Mouse (Mus musculus) liver, embryonic 14.5 days (tissue): ENCODE measurements around the gene Pias4. TPM values are rescaled to one million over a fixed set of nuclear protein-coding genes. Genes with fewer than 3 reads are reported as not detected.
"Not testable (repeated sequence)": the region's sequence is repeated elsewhere in the genome, so short reads cannot be mapped to it uniquely, and the experiment has no call there.

Source experiments
- ATAC-seq: fragments of 200-750 bp; cut with Nextera tagmentation; 2 replicates; pipeline ENCODE4 v1.8.0; 2017; ENCODE audit warnings: moderate number of reproducible peaks, mild to moderate bottlenecking, moderate library complexity; ENCODE audit not compliant: insufficient read depth
- DNase-seq, 3 experiments: peaks; one replicate each; pipeline ENCODE4 v3.0.0-alpha.2; 2012 to 2013; ENCODE audit warnings: low read depth in 3 of 3, low spot score in 3 of 3
- H3K27ac ChIP-seq: fragments of 300-500 bp; sonication (generic); 2 replicates; pipeline ENCODE4 v1.5.1; 2014; ENCODE audit warnings: moderate library complexity, mild to moderate bottlenecking, control low read depth, inconsistent platforms
- H3K27me3 ChIP-seq: fragments of 300-500 bp; sonication (generic); 2 replicates; pipeline ENCODE4 v1.6.1; 2014; ENCODE audit warnings: mild to moderate bottlenecking, low read length, moderate library complexity; ENCODE audit not compliant: control insufficient read depth, insufficient read depth
- H3K36me3 ChIP-seq: fragments of 300-500 bp; sonication (generic); replicated peaks from 2 replicates; pipeline ENCODE4 v1.6.1; 2014; ENCODE audit warnings: low read depth; ENCODE audit not compliant: control insufficient read depth, insufficient read depth
- H3K4me1 ChIP-seq, 2 experiments: fragments of 200-500 bp in 1 of 2; fragments of 300-500 bp in 1 of 2; sonication (generic) in 1 of 2; replicated peaks; 2 replicates each; pipeline ENCODE4 v1.6.1; 2012 to 2014; ENCODE audit warnings: antibody characterized with exemption in 1 of 2, inconsistent platforms in 1 of 2, low read length in 1 of 2; ENCODE audit not compliant: control insufficient read depth in 2 of 2, insufficient read depth in 2 of 2
- H3K4me2 ChIP-seq: fragments of 300-500 bp; sonication (generic); 2 replicates; pipeline ENCODE4 v1.6.1; 2014; ENCODE audit warnings: low read depth, mild to moderate bottlenecking, control low read depth, moderate library complexity
- H3K4me3 ChIP-seq, 2 experiments: fragments of 200-500 bp in 1 of 2; fragments of 300-500 bp in 1 of 2; sonication (generic) in 1 of 2; 2 replicates each; pipeline ENCODE4 v1.5.1; 2012 to 2014; ENCODE audit warnings: low read depth in 2 of 2, low read length in 2 of 2, mild to moderate bottlenecking in 2 of 2, control low read depth in 1 of 2, inconsistent platforms in 1 of 2, moderate library complexity in 1 of 2; ENCODE audit not compliant: insufficient read depth in 1 of 2
- H3K9ac ChIP-seq: fragments of 300-500 bp; sonication (generic); replicated peaks from 2 replicates; pipeline ENCODE4 v1.6.1; 2014; ENCODE audit warnings: mild to moderate bottlenecking, control low read depth, moderate library complexity
- H3K9me3 ChIP-seq: fragments of 300-500 bp; sonication (generic); 2 replicates; pipeline ENCODE4 v1.6.1; 2016; ENCODE audit warnings: low read length, mixed read lengths; ENCODE audit not compliant: control insufficient read depth
- CTCF ChIP-seq: IDR thresholded peaks from 2 replicates; pipeline ENCODE4 v1.5.1; 2016; ENCODE audit warnings: antibody characterized with exemption, low read depth, control low read depth
- EP300 ChIP-seq: IDR thresholded peaks from 2 replicates; pipeline ENCODE4 v1.6.1; 2016; ENCODE audit warnings: antibody characterized with exemption, low read depth
- WGBS: fragments of 180-500 bp; shearing (Covaris S2); extraction: QIAGEN DNeasy Blood & Tissue Kit; methylation state at CpG from one replicate; pipeline ENCODE4 v1.1.7; 2014; ENCODE audit not compliant: insufficient replicate concordance; 5-methylcytosine and 5-hydroxymethylcytosine counted together
- polyA plus RNA-seq, 2 experiments: library from polyadenylated mRNA; depleted of rRNA in 1 of 2; stranded (reverse) in 1 of 2; unstranded in 1 of 2; fragments of >200 nt; fragmentation: Nextera tagmentation in 1 of 2; extraction: Ambion mirVana in 1 of 2; gene quantifications; 2 replicates each; pipeline versions ENCODE4 v1.2.1 to v1.2.3; 2012 to 2014

Pias4 gene
- polyA plus RNA-seq (2012; rRNA removed): 11.2 and 13.2 TPM in 2 replicates
- polyA plus RNA-seq (2014; fragmentation: Nextera tagmentation; extraction: Ambion mirVana): 14.9 and 19.0 TPM in 2 replicates

DNA sequence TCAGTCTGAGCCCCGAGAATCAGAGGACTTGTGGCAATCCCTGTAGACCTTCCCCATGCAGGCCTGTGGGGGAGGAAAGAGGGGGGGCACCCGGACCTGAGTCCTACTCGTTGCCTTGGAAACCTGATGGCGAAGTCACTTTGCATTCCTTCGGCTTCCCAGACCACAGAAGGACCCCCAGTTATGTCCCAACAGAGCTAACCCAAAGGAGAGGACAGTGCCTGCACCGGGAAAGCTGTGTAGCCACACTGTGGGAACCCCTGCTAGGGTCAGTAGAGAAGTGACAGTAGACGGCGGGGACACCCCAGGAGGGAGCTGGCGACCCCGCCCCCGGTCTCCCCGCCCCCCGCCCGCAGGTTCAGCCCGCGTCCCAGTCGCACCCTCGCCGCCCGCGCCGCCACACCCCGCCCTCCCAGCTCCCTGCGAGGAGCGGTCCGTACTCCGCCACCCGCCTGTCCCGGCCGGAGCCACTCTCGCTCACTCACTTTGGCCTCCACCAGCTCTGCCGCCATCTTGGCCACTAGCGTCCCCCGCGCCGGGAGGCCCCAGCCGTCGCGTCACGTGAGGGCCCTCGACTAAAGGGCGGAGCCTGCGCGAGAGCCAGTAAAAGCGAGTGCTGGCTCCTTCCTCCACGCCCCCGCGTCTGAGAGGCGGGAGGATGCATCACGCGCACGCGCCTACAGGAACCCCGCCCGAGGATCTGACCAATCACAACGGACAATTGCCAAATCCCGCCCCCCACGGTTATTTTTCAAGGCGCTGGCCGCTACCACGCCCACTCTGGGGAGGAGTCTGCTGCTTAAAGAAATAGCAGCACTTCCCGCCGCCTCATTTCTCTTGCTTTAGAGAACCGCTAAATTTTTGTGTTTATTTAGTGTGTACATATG lies at the start of gene Pias4:
TSS of gene Pias4 (minus strand) at position 724 of the 887 bp plus-strand sequence.
- TF ChIP-seq EP300: no peak
- DNase-seq (peak; percentile 99), ATAC-seq (peak; percentile 84)
- Histone ChIP-seq H3K27ac (peak within 1 kb of the TSS; percentile 93), H3K4me3 (peak within 1 kb of the TSS; percentile 83 to 93), H3K27me3 (no peaks in the 10 kb centered on the region), H3K36me3 (no peaks in the 10 kb centered on the region; the same call in none of the 2 replicates), H3K4me1 (peaks cover 6 to 15% of the 10 kb centered on the region in 2 experiments), H3K9ac (peak within 1 kb of the TSS; percentile 89), H3K4me2 (peak within 1 kb of the TSS; percentile 99), H3K9me3 (no peaks in the 10 kb centered on the region)
- under 1% methylated on average over 63 of the region's 64 CpGs for WGBS

DNA sequence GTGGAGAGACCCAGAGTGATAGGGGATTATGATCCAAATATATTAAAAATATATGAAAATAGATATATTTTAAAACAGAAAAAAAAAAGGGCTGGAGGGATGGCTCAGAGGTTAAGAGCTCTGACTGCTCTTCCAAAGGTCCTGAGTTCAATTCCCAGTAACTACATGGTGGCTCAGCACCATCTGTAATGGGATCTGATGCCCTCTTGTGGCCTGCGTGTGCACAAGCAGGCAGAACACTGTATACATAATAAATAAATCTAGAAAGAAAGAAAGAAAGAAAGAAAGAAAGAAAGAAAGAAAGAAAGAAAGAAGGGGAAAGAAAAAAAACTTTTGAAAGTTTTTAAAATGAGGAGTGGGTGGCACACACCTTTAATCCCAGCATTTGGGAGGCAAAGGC lies 49.5 kb upstream of the Pias4 start:
- DNase-seq, H3K36me3 ChIP-seq, H3K9ac ChIP-seq, H3K4me2 ChIP-seq, H3K4me3 ChIP-seq, ATAC-seq, H3K9me3 ChIP-seq, H3K27me3 ChIP-seq, H3K4me1 ChIP-seq, H3K27ac ChIP-seq: not testable (repeated sequence)
- peak; percentile 71 for TF ChIP-seq CTCF
- 4% methylated on average over 1 of the region's 1 CpGs for WGBS

DNA sequence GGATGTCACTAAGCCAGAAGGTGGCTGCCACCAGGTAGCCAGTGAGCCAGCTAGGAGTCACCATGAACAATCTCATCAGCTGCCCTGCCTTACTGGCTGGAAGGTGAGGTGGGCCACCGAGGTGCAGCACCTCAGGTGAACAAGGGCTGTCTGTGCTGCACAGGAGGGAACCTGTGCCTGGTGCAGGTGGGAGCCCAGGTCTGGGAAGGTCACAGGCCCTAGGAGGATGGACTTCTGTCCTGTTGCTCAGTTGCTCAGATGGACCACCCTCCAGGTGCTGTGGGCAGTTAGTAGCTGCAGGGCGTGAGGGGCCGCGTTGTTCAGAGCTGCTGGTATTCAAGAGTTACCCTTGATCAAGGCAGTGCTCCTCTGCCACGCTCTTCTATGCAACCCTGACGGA lies 49.1 kb upstream of the Pias4 start:
- DNase-seq: no peak
- 68% methylated on average over 6 of the region's 6 CpGs for WGBS
- H3K4me2 ChIP-seq: no peak overlapping the region
- no peak for ATAC-seq
- H3K27ac ChIP-seq: no peak overlapping the region
- H3K4me1 ChIP-seq: no peaks in the 10 kb centered on the region; a peak in 1 of 4 replicates
- H3K9ac ChIP-seq: no peak overlapping the region
- no peaks in the 10 kb centered on the region for H3K36me3 ChIP-seq
- no peaks in the 10 kb centered on the region for H3K27me3 ChIP-seq
- H3K4me3 ChIP-seq: no peak overlapping the region
- no peak for TF ChIP-seq CTCF
- no peak for TF ChIP-seq EP300
- H3K9me3 ChIP-seq: no peaks in the 10 kb centered on the region

DNA sequence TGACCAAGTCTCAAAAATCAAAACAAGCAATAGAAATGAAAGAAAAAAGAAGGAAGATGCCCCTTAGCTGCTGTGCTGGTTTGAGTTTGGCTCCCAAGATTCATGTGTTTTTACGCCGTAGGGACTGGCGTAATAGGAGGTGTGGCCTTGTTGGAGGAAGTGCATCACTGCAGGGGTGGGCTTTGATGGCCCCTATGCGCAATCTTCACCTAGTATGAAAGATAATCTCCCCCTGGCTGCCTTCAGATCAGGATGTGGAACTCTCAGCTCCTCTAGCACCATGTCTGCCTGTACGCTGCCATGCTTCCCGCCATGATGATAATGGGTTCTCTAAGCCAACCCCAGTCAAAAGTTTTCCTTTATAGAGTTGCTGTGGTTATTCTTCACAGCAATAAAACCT lies 48.5 kb upstream of the Pias4 start:
- no peak for TF ChIP-seq EP300
- TF ChIP-seq CTCF: no peak
- 65% methylated on average over 6 of the region's 6 CpGs for WGBS

DNA sequence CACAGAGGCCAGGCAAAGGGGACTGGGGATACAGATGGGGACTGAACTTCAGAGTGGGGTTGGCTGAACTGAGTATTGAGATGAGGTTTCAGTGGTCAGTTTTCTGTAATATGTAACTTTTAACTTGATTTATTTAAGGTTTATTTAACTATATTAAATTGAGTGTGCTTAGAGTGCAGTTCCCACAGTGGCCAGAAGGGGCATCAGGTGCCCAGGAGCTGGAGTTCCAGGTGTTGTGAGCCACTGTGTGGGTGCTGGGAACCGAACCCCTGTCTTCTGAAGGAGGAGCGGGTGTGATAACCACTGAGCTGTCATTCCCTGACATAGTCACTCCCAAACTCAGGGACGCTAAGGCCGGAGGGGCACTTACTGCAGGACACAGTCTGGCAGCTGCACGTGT lies 42.4 kb upstream of the Pias4 start:
- H3K9ac ChIP-seq: no peak overlapping the region
- H3K4me1 ChIP-seq: no peaks in the 10 kb centered on the region
- H3K27me3 ChIP-seq: no peaks in the 10 kb centered on the region
- TF ChIP-seq EP300 (no peak), CTCF (peak; percentile 69)
- DNase-seq: no peak
- no peak overlapping the region for H3K4me3 ChIP-seq
- no peak overlapping the region for H3K4me2 ChIP-seq
- H3K9me3 ChIP-seq: peaks cover 3% of the 10 kb centered on the region
- H3K27ac ChIP-seq: no peak overlapping the region
- no peaks in the 10 kb centered on the region for H3K36me3 ChIP-seq
- 85% methylated on average over 5 of the region's 5 CpGs for WGBS
- ATAC-seq: no peak

More for the DNA sequence above, 48.5 kb upstream of the Pias4 start:
- no peak overlapping the region for H3K27ac ChIP-seq
- no peak for ATAC-seq
- no peak overlapping the region for H3K9ac ChIP-seq
- no peak for DNase-seq
- no peaks in the 10 kb centered on the region for H3K9me3 ChIP-seq
- H3K27me3 ChIP-seq: no peaks in the 10 kb centered on the region
- no peak overlapping the region for H3K4me2 ChIP-seq
- H3K4me1 ChIP-seq: no peaks in the 10 kb centered on the region
- H3K36me3 ChIP-seq: no peaks in the 10 kb centered on the region
- H3K4me3 ChIP-seq: no peak overlapping the region
